Mouse (Mus musculus) heart, postnatal 0 days (tissue): ENCODE results near the gene Cxcl5. TPM values are rescaled to one million over a fixed set of nuclear protein-coding genes. Genes with fewer than 3 reads are reported as not detected.
A peak's percentile ranks its signal among the peaks of the same experiment; 100 is the strongest.

Source experiments
- ATAC-seq: fragments of 200-750 bp; cut with Nextera tagmentation; 2 replicates; pipeline ENCODE4 v1.8.0; 2017; ENCODE audit warnings: low read depth, moderate number of reproducible peaks, moderate library complexity; ENCODE audit not compliant: insufficient read depth
- DNase-seq: peaks from one replicate; pipeline ENCODE4 v3.0.0-alpha.2; 2016; ENCODE audit warnings: low spot score
- H3K27ac ChIP-seq: fragments of 300-500 bp; sonication (generic); 2 replicates; pipeline ENCODE4 v1.5.1; 2014; ENCODE audit warnings: low read depth, mild to moderate bottlenecking
- H3K27me3 ChIP-seq: fragments of 300-500 bp; sonication (generic); 2 replicates; pipeline ENCODE4 v1.6.1; 2014; ENCODE audit warnings: low read length, mixed read lengths; ENCODE audit not compliant: control insufficient read depth, insufficient read depth
- H3K36me3 ChIP-seq: fragments of 300-500 bp; sonication (generic); replicated peaks from 2 replicates; pipeline ENCODE4 v1.6.1; 2014; ENCODE audit warnings: low read length, mixed read lengths; ENCODE audit not compliant: control insufficient read depth, insufficient read depth
- H3K4me1 ChIP-seq: fragments of 300-500 bp; sonication (generic); 2 replicates; pipeline ENCODE4 v1.6.1; 2014; ENCODE audit warnings: antibody characterized with exemption; ENCODE audit not compliant: control insufficient read depth, insufficient read depth
- H3K4me2 ChIP-seq: fragments of 300-500 bp; sonication (generic); 2 replicates; pipeline ENCODE4 v1.6.1; 2014; ENCODE audit warnings: low read depth, mild to moderate bottlenecking, low read length, moderate library complexity
- H3K4me3 ChIP-seq: fragments of 300-500 bp; sonication (generic); 2 replicates; pipeline ENCODE4 v1.5.1; 2014; ENCODE audit warnings: low read depth, low read length
- H3K9ac ChIP-seq: fragments of 300-500 bp; sonication (generic); replicated peaks from 2 replicates; pipeline ENCODE4 v1.6.1; 2014; ENCODE audit warnings: low read depth, low read length, mixed read lengths
- H3K9me3 ChIP-seq: fragments of 300-500 bp; sonication (generic); replicated peaks from 2 replicates; pipeline ENCODE4 v1.6.1; 2016; ENCODE audit warnings: low read length; ENCODE audit not compliant: control insufficient read depth
- CTCF ChIP-seq: IDR thresholded peaks from 2 replicates; pipeline ENCODE4 v1.5.1; 2016; ENCODE audit warnings: antibody characterized with exemption, control low read depth, low read depth
- EP300 ChIP-seq: IDR thresholded peaks from 2 replicates; pipeline ENCODE4 v1.6.1; 2016; ENCODE audit warnings: antibody characterized with exemption, low read depth
- WGBS: fragments of 180-500 bp; shearing (Covaris S2); extraction: QIAGEN DNeasy Blood & Tissue Kit; methylation state at CpG from one replicate; pipeline ENCODE4 v1.1.7; 2014; 5-methylcytosine and 5-hydroxymethylcytosine counted together
- polyA plus RNA-seq: library from polyadenylated mRNA; unstranded; fragments of >200 nt; fragmentation: Nextera tagmentation; extraction: Ambion mirVana; gene quantifications from 2 replicates; pipeline ENCODE4 v1.2.1, GENCODE M21; 2015
- total RNA-seq: library from RNA; depleted of rRNA; stranded (reverse); fragments of >200 nt; gene quantifications from 2 replicates; pipeline ENCODE4 v1.2.3, GENCODE M21; 2014; ENCODE audit warnings: low replicate concordance

Cxcl5 gene
- total and polyA plus RNA-seq, 2 experiments from 2014 or later: 0.10 TPM; not detected in 1

DNA sequence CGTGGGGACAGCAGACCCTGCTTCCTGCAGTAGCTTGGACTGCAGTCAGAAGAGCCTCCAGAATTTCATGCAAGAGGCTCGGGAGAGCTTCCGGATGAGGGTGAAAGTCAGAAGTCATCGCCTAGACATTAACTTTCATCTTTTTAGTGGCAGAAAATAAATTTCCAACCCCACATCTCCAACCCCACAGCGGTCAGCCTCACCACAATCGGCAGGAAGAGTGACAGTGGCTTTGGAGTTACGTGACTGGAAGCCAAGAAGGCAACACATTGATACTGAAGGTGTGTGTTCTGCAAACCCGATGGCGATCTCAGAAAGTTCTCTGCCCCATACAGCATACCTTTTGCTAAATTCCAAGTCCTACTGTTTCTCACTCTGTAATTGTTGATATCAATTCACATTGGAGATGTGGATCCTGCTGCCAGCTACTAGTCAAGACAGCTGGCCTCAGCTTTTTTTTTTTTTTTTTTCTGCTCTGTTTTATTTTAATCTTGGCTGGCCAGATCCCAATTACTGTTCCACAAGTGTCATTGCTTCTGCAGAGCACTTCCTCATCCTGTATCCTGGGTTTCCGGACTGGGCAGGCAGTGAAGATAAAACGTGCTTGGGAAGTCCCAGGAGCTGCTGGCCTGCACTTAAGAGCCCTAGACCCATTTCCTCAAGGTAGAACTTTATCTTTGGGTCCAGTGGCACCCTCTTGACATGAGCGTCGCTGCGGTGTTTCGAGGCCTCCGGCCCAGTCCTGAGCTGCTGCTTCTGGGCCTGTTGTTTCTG is 12.9 kb downstream of the Cxcl5 start, which contains the start of gene Pf4:
Gene Pf4 (plus strand): TSS at position 556 of the 774 bp plus-strand sequence.
- DNase-seq (peak; percentile 60), ATAC-seq (peak; percentile 66)
- TF ChIP-seq CTCF (no peak), EP300 (no peak)
- Histone ChIP-seq H3K4me1 (no peaks in the 10 kb centered on the region), H3K9ac (no peak within 1 kb of the TSS), H3K4me3 (peak within 1 kb of the TSS; percentile 12; the same call in 1 of the 2 replicates), H3K9me3 (no peaks in the 10 kb centered on the region), H3K4me2 (peak within 1 kb of the TSS; percentile 39), H3K27me3 (no peaks in the 10 kb centered on the region), H3K27ac (0 out of 2 replicates have a peak within 1 kb of the TSS, but pooled peaks have one; percentile 34), H3K36me3 (no peaks in the 10 kb centered on the region)
- 42% methylated on average over 16 of the region's 16 CpGs for WGBS

GRCm38 (mm10) chr5:90775562-90775961 is 16.4 kb downstream of the Cxcl5 start:
- ATAC-seq: no peak
- Histone ChIP-seq H3K36me3 (no peaks in the 10 kb centered on the region), H3K27ac (no peak overlapping the region), H3K27me3 (no peaks in the 10 kb centered on the region), H3K4me2 (no peak overlapping the region), H3K4me1 (no peaks in the 10 kb centered on the region), H3K9ac (no peak overlapping the region), H3K4me3 (no peak overlapping the region), H3K9me3 (no peaks in the 10 kb centered on the region)
- DNase-seq: no peak
- TF ChIP-seq CTCF (no peak), EP300 (no peak)
- WGBS: 70% methylated on average over 5 of the region's 5 CpGs

DNA sequence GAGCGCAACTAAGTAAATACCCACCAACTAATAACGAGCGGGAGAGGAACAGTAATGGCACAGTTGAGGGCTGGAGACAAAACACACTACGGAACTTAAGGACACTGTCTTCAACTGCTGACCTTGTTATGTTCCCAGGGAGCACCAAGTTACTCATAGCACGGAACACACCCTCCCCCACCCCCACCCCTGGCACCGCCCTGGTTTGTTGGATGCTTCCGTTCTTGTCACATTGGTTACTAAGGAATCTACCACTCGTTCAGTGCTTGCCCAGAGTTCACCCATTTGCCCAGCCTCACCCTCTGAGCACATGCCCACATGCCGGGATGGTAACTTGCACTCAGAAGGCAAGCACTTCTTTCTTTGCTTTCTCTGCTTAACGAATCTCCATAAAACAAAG is 18.5 kb downstream of the Cxcl5 start:
- no peaks in the 10 kb centered on the region for H3K36me3 ChIP-seq
- DNase-seq: no peak
- no peak overlapping the region for H3K4me3 ChIP-seq
- no peaks in the 10 kb centered on the region for H3K4me1 ChIP-seq
- 80% methylated on average over 10 of the region's 10 CpGs for WGBS
- TF ChIP-seq CTCF (no peak), EP300 (no peak)
- H3K27me3 ChIP-seq: no peaks in the 10 kb centered on the region
- ATAC-seq: no peak
- H3K9ac ChIP-seq: no peak overlapping the region
- H3K9me3 ChIP-seq: no peaks in the 10 kb centered on the region
- no peak overlapping the region for H3K27ac ChIP-seq
- no peak overlapping the region for H3K4me2 ChIP-seq

DNA sequence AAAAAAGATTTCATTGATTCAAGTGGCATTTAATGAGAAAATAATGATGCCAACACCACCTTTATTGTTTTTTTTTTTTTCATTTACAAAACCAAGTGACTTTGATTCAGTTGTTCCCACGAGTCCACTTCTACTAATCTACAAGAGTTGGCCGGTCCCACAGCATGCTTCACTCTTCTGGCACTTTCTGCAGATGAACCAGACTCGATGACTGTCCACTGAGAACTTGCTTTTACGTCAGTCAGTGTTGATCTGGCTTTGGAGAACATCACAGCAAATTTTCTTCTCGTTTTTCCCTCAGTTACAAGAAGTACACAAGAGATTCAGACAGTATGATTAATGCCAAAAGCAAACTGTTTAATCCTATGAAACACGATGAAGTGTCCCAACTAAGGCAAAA is 19.7 kb downstream of the Cxcl5 start:
- no peak for ATAC-seq

DNA sequence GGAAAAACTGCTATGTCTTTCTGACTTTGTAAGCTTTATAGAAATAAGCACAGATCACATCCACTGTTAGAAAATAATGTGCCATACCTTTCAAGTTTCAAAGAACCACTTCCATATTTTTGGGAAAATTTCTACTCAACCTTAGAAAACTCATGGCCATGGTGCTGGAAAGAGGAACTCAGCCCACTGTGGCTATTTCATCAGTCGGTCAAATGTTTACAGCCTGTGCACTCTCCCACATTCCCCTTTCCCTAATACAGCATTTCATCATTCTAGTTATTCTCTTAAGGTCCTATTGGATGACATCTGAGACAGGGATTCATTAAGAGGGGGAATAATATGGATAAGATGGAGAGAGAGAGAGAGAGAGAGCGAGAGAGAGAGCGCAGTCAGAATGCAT is 24.5 kb downstream of the Cxcl5 start:
- Histone ChIP-seq H3K27me3 (no peaks in the 10 kb centered on the region), H3K36me3 (no peaks in the 10 kb centered on the region), H3K4me1 (peaks cover 3% of the 10 kb centered on the region; the same call in 1 of the 2 replicates), H3K27ac (no peak overlapping the region), H3K4me2 (no peak overlapping the region), H3K9ac (no peak overlapping the region), H3K4me3 (no peak overlapping the region), H3K9me3 (no peaks in the 10 kb centered on the region)
- WGBS: 79% methylated on average over 3 of the region's 3 CpGs
- no peak for TF ChIP-seq CTCF
- no peak for ATAC-seq
- no peak for DNase-seq

More for the DNA sequence above, 19.7 kb downstream of the Cxcl5 start:
- H3K4me2 ChIP-seq: no peak overlapping the region
- H3K27me3 ChIP-seq: no peaks in the 10 kb centered on the region
- no peaks in the 10 kb centered on the region for H3K9me3 ChIP-seq
- no peak for DNase-seq
- TF ChIP-seq CTCF: no peak
- TF ChIP-seq EP300: no peak
- no peak overlapping the region for H3K9ac ChIP-seq
- no peak overlapping the region for H3K27ac ChIP-seq
- WGBS: 58% methylated on average over 6 of the region's 6 CpGs
- H3K4me1 ChIP-seq: no peaks in the 10 kb centered on the region
- H3K36me3 ChIP-seq: no peaks in the 10 kb centered on the region
- H3K4me3 ChIP-seq: no peak overlapping the region
